Mouse (Mus musculus): ENCODE measurements around the gene Arl6. TPM values are rescaled to one million over a fixed set of nuclear protein-coding genes. Genes with fewer than 3 reads are reported as not detected.

Arl6 gene
- total and polyA plus RNA-seq, 2 experiments from 2014 or later: 29.2 to 63.1 TPM

GRCm38 (mm10) chr16:59639985-59640384, 794 bp upstream of the Arl6 start:
- DNase-seq (ENCODE audit: low spot score) (no peak), ATAC-seq (ENCODE audit: low FRiP score) (no peak)
- no peak for TF ChIP-seq CTCF (IDR thresholded peaks at IDR 0.05)
- Histone ChIP-seq H3K27me3 (ENCODE audit: insufficient read depth, low read length) (no peaks in the 10 kb centered on the region), H3K4me1 (ENCODE audit: insufficient read depth, low read length) (no peaks in the 10 kb centered on the region), H3K9me3 (ENCODE audit: low read length) (no peaks in the 10 kb centered on the region), H3K4me3 (ENCODE audit: low read depth, low read length) (peak overlapping the region; percentile 59; the same call in 1 of the 2 replicates), H3K27ac (ENCODE audit: low read depth, low read length) (0 out of 2 replicates have a peak overlapping the region, but pooled peaks have one; percentile 98), H3K36me3 (ENCODE audit: insufficient read depth, low read length) (no peaks in the 10 kb centered on the region), H3K9ac (replicated peaks; ENCODE audit: low read length, poor library complexity, severe bottlenecking) (no peak overlapping the region; the same call in 1 of the 2 replicates), H3K4me2 (ENCODE audit: low read depth, low read length, poor library complexity, severe bottlenecking) (peak overlapping the region; percentile 51; the same call in 1 of the 2 replicates)
- 96% methylated on average over 3 of the region's 3 CpGs for WGBS

GRCm38 (mm10) chr16:59634598-59634997, 4.6 kb downstream of the Arl6 start:
- Histone ChIP-seq H3K27ac (ENCODE audit: low read depth, low read length) (no peak overlapping the region), H3K4me1 (ENCODE audit: insufficient read depth, low read length) (no peaks in the 10 kb centered on the region), H3K27me3 (ENCODE audit: insufficient read depth, low read length) (no peaks in the 10 kb centered on the region), H3K4me2 (ENCODE audit: low read depth, low read length, poor library complexity, severe bottlenecking) (no peak overlapping the region), H3K9ac (replicated peaks; ENCODE audit: low read length, poor library complexity, severe bottlenecking) (no peak overlapping the region), H3K4me3 (ENCODE audit: low read depth, low read length) (no peak overlapping the region), H3K9me3 (ENCODE audit: low read length) (no peaks in the 10 kb centered on the region), H3K36me3 (ENCODE audit: insufficient read depth, low read length) (no peaks in the 10 kb centered on the region; the same call in 1 of the 2 replicates)
- WGBS: 82% methylated on average over 2 of the region's 2 CpGs
- ATAC-seq (ENCODE audit: low FRiP score) (no peak), DNase-seq (ENCODE audit: low spot score) (no peak)
- no peak for TF ChIP-seq CTCF (IDR thresholded peaks at IDR 0.05)

GRCm38 (mm10) chr16:59621554-59621953, 17.6 kb downstream of the Arl6 start:
- no peak overlapping the region for H3K27ac ChIP-seq (ENCODE audit: low read depth, low read length)
- no peak overlapping the region for H3K9ac ChIP-seq (replicated peaks; ENCODE audit: low read length, poor library complexity, severe bottlenecking)
- H3K36me3 ChIP-seq (ENCODE audit: insufficient read depth, low read length): no peaks in the 10 kb centered on the region
- H3K4me1 ChIP-seq (ENCODE audit: insufficient read depth, low read length): no peaks in the 10 kb centered on the region
- H3K9me3 ChIP-seq (ENCODE audit: low read length): no peaks in the 10 kb centered on the region
- ATAC-seq (ENCODE audit: low FRiP score) (no peak), DNase-seq (ENCODE audit: low spot score) (no peak)
- TF ChIP-seq CTCF (IDR thresholded peaks at IDR 0.05): no peak
- no peak overlapping the region for H3K4me2 ChIP-seq (ENCODE audit: low read depth, low read length, poor library complexity, severe bottlenecking)
- H3K27me3 ChIP-seq (ENCODE audit: insufficient read depth, low read length): no peaks in the 10 kb centered on the region
- WGBS: 99% methylated on average over 2 of the region's 2 CpGs
- H3K4me3 ChIP-seq (ENCODE audit: low read depth, low read length): no peak overlapping the region

- no peak overlapping the region for H3K9ac ChIP-seq (replicated peaks; ENCODE audit: low read length, poor library complexity, severe bottlenecking)
- no peaks in the 10 kb centered on the region for H3K27me3 ChIP-seq (ENCODE audit: insufficient read depth, low read length)
- no peak overlapping the region for H3K27ac ChIP-seq (ENCODE audit: low read depth, low read length)
- peak; percentile 71 for DNase-seq (ENCODE audit: low spot score)
- no peak overlapping the region for H3K4me3 ChIP-seq (ENCODE audit: low read depth, low read length)
- 47% methylated on average over 3 of the region's 3 CpGs for WGBS
- no peaks in the 10 kb centered on the region for H3K4me1 ChIP-seq (ENCODE audit: insufficient read depth, low read length)
- H3K36me3 ChIP-seq (ENCODE audit: insufficient read depth, low read length): no peaks in the 10 kb centered on the region
- peak; percentile 41; the same call in 1 of the 2 replicates for ATAC-seq (ENCODE audit: low FRiP score)
- no peaks in the 10 kb centered on the region for H3K9me3 ChIP-seq (ENCODE audit: low read length)
- peak; percentile 90 for TF ChIP-seq CTCF (IDR thresholded peaks at IDR 0.05)
- H3K4me2 ChIP-seq (ENCODE audit: low read depth, low read length, poor library complexity, severe bottlenecking): no peak overlapping the region
Observed at GRCm38 (mm10) chr16:59617167-59617566, 22.0 kb downstream of the Arl6 start.

- DNase-seq (ENCODE audit: low spot score) (no peak), ATAC-seq (ENCODE audit: low FRiP score) (no peak)
- no peak for TF ChIP-seq CTCF (IDR thresholded peaks at IDR 0.05)
- Histone ChIP-seq H3K27me3 (ENCODE audit: insufficient read depth, low read length) (no peaks in the 10 kb centered on the region), H3K9ac (replicated peaks; ENCODE audit: low read length, poor library complexity, severe bottlenecking) (no peak overlapping the region), H3K4me1 (ENCODE audit: insufficient read depth, low read length) (no peaks in the 10 kb centered on the region), H3K36me3 (ENCODE audit: insufficient read depth, low read length) (0 out of 2 replicates have a peak, but pooled peaks cover 3% of the 10 kb centered on the region), H3K9me3 (ENCODE audit: low read length) (no peaks in the 10 kb centered on the region), H3K4me2 (ENCODE audit: low read depth, low read length, poor library complexity, severe bottlenecking) (no peak overlapping the region), H3K27ac (ENCODE audit: low read depth, low read length) (no peak overlapping the region), H3K4me3 (ENCODE audit: low read depth, low read length) (no peak overlapping the region)
- WGBS: 81% methylated on average over 3 of the region's 3 CpGs
Observed at GRCm38 (mm10) chr16:59615675-59616074, 23.5 kb downstream of the Arl6 start.

GRCm38 (mm10) chr16:59610750-59611149, 28.4 kb downstream of the Arl6 start:
- Histone ChIP-seq H3K27ac (ENCODE audit: low read depth, low read length) (no peak overlapping the region), H3K27me3 (ENCODE audit: insufficient read depth, low read length) (no peaks in the 10 kb centered on the region), H3K9me3 (ENCODE audit: low read length) (no peaks in the 10 kb centered on the region), H3K4me2 (ENCODE audit: low read depth, low read length, poor library complexity, severe bottlenecking) (no peak overlapping the region), H3K4me1 (ENCODE audit: insufficient read depth, low read length) (no peaks in the 10 kb centered on the region), H3K9ac (replicated peaks; ENCODE audit: low read length, poor library complexity, severe bottlenecking) (no peak overlapping the region), H3K36me3 (ENCODE audit: insufficient read depth, low read length) (0 out of 2 replicates have a peak, but pooled peaks cover 3% of the 10 kb centered on the region), H3K4me3 (ENCODE audit: low read depth, low read length) (no peak overlapping the region)
- no peak for TF ChIP-seq CTCF (IDR thresholded peaks at IDR 0.05)
- WGBS: 91% methylated on average over 1 of the region's 1 CpGs
- ATAC-seq (ENCODE audit: low FRiP score) (no peak), DNase-seq (ENCODE audit: low spot score) (no peak)
